Mouse (Mus musculus) testis, adult 2 months (tissue): ENCODE results near the gene Palm.

Experiments
- CTCF ChIP-seq: fragments of 200-500 bp; IDR thresholded peaks from 2 replicates; pipeline ENCODE4 v1.5.1; 2012; ENCODE audit warnings: low read depth, mild to moderate bottlenecking, inconsistent platforms, low read length, moderate library complexity; ENCODE audit not compliant: control insufficient read depth, insufficient read depth, insufficient replicate concordance
- POLR2A ChIP-seq: fragments of 200-500 bp; IDR thresholded peaks from 2 replicates; pipeline ENCODE4 v1.6.1; 2012; ENCODE audit warnings: low read depth, mild to moderate bottlenecking, inconsistent platforms, low read length, moderate library complexity; ENCODE audit not compliant: control insufficient read depth

GRCm38 (mm10) chr10:79814271-79814842 lies 21.0 kb downstream of the Palm start:
- TF ChIP-seq POLR2A, result no peak
- no peak for TF ChIP-seq CTCF
